Mouse (Mus musculus) spleen, adult 2 months (tissue): ENCODE data around the gene Nkx2-9.

Source experiments
- CTCF ChIP-seq: fragments of 200-500 bp; IDR thresholded peaks from 2 replicates; pipeline ENCODE4 v1.5.1; 2011; ENCODE audit warnings: mild to moderate bottlenecking, inconsistent platforms; ENCODE audit not compliant: insufficient read depth, insufficient read length, insufficient replicate concordance; ENCODE audit errors: extremely low read depth
- POLR2A ChIP-seq: fragments of 200-500 bp; IDR thresholded peaks from 2 replicates; pipeline ENCODE4 v1.6.1; 2011; ENCODE audit warnings: low read depth, low read length, inconsistent platforms

- TF ChIP-seq POLR2A (no peak), CTCF (no peak)
Observed at GRCm38 (mm10) chr12:56612349-56612735, 742 bp downstream of the Nkx2-9 start.
